Mouse (Mus musculus) adrenal gland (tissue): ENCODE results near the gene Mcm9.
"Not testable (repeated sequence)": the region's sequence is repeated elsewhere in the genome, so short reads cannot be mapped to it uniquely, and the experiment has no call there.

ENCODE experiments used
- intact Hi-C: fragments of 180-260 bp; cut with DNase I; formaldehyde crosslinking; loops from one replicate; pipeline ENCODE4 v1.15.1; 2025
- long read RNA-seq, 2 experiments: library from polyadenylated mRNA; unstranded; transcript quantifications; one replicate each; pipeline ENCODE4 v2.0.0; 2020; ENCODE audit warnings: borderline replicate concordance in 1 of 2; ENCODE audit not compliant: insufficient replicate concordance in 1 of 2

Gene Mcm9
- long read RNA-seq, experiment 1, partial matches to known transcripts, result 2 of 4 reads
- long read RNA-seq, experiment 1, other reads (novel, unspliced or antisense), result 2 of 4 reads
- long read RNA-seq, experiment 2, partial matches to known transcripts, result 0 of 3 reads
- long read RNA-seq, experiment 2, other reads (novel, unspliced or antisense), result 3 of 3 reads

GRCm38 (mm10) chr10:53630339-53630738 is at the start of gene Mcm9:
TSS of gene Mcm9 (minus strand) at chr10:53630439.
- intact Hi-C loops, result not testable (repeated sequence)

GRCm38 (mm10) chr10:53661788-53662187 is 31.5 kb upstream of the Mcm9 start:
- intact Hi-C loops, result no loop called here

- intact Hi-C loops, result not testable (repeated sequence)
Measured at GRCm38 (mm10) chr10:53654239-53654638, 24.0 kb upstream of the Mcm9 start.

DNA sequence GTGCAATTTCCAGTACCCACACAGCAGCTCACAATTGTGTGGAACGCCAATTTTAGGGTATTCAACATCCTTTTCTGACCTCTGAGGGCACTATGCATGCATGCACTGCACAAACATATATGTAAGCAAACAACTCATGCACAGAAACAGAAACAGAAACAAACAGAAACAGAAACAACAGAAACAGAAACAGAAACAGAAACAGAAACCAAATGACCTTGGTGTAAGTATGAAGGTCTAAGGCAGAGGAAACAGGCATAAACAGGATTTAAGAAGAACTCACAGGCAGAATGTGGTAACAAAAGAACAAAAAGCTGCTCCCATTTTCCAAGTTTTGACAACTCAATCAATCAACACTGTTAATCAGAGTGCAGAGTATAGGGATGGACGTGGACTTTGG is 20.4 kb upstream of the Mcm9 start:
- intact Hi-C loops, result no loop called here

DNA sequence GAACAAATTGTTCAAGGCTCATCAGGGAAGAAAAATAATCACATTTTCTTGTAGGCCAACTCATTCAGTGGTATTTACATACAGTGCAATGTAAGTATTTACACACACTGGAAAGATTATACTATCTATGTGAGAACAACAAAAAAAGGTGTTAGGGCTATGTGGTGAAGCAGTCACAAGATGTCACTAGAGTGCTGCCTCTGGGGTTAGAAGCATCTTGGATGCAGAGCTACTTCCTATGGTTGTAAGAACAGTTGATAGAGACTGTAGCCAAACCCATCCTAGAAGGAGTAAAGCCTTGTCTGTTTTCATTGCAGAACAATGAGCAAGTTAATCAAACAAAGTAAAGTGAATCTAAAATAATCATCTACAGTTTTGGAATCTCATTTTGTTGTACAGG is 11.3 kb upstream of the Mcm9 start:
- intact Hi-C loops, result loop anchor here (2.0 kb wide), 1 partner anchor 155 kb away; no protein-coding TSS in a partner anchor

- intact Hi-C loops, result no loop called here
Measured at GRCm38 (mm10) chr10:53635246-53635971, 5.2 kb upstream of the Mcm9 start.

DNA sequence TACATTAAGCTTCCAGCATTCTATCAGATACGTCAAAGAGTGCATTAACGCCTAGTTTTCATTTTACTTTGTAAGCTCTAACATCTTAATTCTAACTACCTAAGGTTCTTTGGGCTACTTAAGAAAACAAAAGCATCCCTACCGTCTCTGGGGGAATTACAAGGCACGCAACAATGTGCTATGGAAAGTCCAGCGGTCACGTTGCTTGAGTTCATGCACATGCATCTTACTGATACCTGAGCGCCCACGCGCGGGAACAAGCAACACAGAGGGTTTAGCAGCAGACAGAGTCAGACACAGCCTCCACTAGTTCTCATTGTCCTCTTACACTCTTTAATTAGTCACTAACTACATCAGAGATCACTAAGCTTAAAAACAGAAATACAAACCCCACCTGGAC is 3.9 kb upstream of the Mcm9 start:
- intact Hi-C loops, result no loop called here

- intact Hi-C loops, result no loop called here
Measured at GRCm38 (mm10) chr10:53629918-53630250, 355 bp downstream of the Mcm9 start.

DNA sequence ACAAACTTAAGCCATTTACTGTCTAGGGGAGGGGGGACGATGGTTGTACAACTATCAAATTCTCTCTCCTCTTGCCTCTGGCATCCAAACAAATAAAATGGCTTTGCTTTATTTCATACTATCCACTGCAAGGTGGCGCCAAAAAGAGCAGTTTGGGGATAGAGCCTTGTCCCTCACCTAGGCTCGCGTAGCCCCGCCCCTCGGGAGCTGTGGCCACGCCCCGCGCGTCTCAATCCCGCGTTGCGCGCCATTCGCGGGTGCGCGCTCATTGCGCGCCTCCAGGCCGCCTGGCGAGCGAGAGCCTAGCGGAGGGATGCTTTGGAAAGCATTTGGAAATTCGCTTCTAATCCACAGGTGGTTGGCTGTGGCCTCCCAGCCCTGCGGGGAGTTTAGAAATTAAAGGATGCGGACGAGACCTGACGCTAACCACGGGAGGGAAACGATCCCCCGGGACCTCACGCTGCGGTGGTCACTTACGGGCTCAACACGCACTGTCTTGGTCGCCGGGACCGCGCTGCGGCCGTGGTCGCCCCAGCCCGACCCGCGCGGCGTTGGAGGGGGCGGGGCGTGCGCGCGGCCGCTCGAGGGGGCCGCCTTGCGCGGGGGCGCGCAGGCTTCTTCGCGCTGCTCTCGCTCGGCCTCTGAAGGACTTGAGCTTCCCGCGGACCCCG is 857 bp downstream of the Mcm9 start:
- intact Hi-C loops, result no loop called here

GRCm38 (mm10) chr10:53615850-53616616 is 14.2 kb downstream of the Mcm9 start:
- intact Hi-C loops, result no loop called here

- intact Hi-C loops, result no loop called here
Measured at GRCm38 (mm10) chr10:53613955-53614354, 16.3 kb downstream of the Mcm9 start.

- intact Hi-C loops, result no loop called here
Measured at GRCm38 (mm10) chr10:53612172-53612571, 18.1 kb downstream of the Mcm9 start.

- intact Hi-C loops, result no loop called here
Measured at GRCm38 (mm10) chr10:53608274-53608673, 22.0 kb downstream of the Mcm9 start.

GRCm38 (mm10) chr10:53605328-53605727 is 24.9 kb downstream of the Mcm9 start:
- intact Hi-C loops, result no loop called here

DNA sequence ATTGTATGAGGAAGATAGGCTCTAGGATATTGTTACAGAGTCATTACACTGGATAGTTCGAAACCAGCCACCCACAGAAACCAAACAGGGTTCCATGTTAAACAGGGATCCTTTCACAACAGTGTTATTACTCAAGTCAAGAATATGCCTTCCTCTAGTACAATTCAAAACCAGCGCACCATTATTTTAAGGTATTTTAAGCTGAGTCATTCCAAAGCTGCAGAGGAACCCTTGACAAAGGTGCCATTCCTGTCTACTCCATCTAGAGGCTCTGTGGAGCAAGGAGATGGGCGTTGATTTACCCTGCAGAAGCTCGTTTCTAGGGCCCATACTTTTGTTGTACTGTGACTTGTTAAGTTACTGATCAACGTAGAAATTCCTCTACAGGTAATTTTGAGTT is 31.4 kb downstream of the Mcm9 start:
- intact Hi-C loops, result no loop called here

DNA sequence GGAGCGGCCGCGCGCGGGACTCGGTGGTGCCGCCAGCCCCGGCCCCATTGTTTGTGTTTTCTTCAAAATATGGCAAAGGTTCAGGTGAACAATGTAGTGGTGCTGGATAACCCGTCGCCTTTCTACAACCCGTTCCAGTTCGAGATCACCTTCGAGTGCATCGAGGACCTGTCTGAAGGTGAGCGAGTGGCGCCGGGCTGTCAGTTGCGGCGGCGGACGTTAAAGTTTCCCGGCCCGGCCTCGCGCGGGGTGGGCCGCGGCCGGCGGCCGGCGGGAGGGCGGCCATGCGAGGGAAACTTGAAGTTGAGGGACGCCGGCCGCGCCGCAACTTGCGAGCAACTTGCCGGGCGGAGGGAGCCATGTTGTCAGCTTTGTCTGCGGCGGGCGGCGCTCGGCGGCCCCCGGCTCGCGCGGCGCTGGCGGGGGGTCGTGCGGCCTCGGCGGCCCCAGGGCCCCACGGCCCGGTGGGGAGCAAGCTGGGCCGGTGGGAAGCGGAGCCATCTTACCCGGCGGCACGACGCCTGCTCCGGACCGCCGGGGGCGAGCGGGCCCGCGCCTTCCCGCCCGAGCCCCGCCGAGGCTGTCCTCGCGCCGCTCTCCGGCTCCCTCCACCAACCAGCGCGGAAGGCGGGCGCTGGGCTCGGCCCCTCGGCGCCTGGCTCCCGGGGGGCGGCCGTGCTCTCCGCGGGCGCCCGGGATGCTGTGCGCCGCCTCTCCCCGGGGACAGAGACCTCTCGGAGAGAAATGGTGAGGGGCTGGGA is 32.9 kb downstream of the Mcm9 start:
- intact Hi-C loops, result no loop called here

- intact Hi-C loops, result no loop called here
Measured at GRCm38 (mm10) chr10:53596677-53597120, 33.5 kb downstream of the Mcm9 start, which contains the start of gene Asf1a. TSS of gene Asf1a (plus strand) at chr10:53596757.

DNA sequence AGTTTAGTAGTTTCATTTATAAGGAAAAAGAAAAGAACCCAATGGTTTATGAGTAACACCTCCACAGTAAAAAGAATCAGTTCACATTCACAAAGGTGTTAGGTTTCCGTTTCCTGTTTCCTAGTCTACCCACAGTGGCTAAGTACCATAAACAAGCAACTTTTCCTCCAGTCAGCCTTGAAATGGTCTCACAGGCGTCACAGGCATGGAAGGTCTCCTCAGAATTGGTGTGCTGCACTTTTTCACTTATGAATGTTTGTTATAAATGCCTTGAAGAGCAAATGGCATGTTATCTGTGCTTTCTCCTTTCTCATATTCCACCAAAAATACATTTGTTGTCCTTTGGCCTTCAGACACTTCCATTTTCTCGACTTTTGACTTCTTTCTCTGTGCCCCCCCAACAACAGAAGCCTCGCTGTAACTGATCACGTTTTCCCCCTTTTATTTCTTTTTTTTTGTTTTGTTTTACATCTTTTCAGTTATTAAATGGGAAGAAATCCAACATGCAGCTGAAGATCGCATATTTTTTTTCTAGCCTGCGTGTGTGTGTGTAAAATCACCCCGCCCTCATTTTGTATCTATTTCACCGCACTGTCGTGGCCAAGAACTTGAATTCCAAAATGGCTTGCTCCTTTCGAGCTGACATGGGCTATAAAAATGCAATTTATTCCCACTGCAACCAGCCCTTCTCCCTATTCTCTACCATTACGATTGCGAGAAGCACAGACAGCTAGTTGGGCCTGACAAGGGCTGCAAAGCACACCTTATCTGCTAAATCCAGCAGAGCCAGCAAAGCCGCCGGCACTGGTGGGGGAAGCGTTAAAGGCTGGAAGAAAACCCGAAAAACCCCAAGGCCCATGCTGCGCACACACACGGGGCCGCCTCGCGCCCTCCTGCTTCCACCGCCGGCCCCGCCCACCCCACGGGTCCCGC is 34.2 kb downstream of the Mcm9 start:
- intact Hi-C loops, result no loop called here

DNA sequence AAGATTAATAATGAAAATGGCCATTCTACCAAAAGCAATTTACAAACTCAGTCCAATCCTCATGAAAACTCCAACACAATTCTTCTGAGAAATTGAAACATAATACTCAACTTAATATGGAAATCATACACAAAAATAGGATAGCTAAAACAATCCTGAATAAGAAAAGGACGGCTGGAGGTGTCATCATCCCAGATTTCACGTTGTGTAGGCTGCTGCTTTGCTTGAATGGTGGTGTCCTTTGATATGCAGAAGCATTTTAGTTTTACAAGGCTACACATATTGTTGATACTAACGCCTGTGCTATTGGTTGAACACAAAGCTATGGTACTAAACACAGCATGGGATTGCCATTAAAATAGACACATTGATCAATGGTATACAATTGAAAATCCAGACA is 44.5 kb downstream of the Mcm9 start:
- intact Hi-C loops, result no loop called here

GRCm38 (mm10) chr10:53581087-53581486 is 49.2 kb downstream of the Mcm9 start:
- intact Hi-C loops, result no loop called here
